Mouse (Mus musculus) layer of hippocampus, adult 9-10 months (tissue): ENCODE data around the gene Olfr1045.
"Not testable (repeated sequence)": the region's sequence is repeated elsewhere in the genome, so short reads cannot be mapped to it uniquely, and the experiment has no call there.

Experiments used
- DNase-seq: peaks from one replicate; pipeline ENCODE4 v3.0.0; 2022; ENCODE audit warnings: low spot score

Olfr1045 gene

GRCm38 (mm10) chr2:86202909-86203308, at the start of gene Olfr1045:
TSS of gene Olfr1045 (minus strand) at chr2:86203009.
- no peak for DNase-seq

- no peak for DNase-seq
These were observed 37.4 kb upstream of the Olfr1045 start, which contains the start of gene Olfr1048 for GRCm38 (mm10) chr2:86240189-86240588. TSS of gene Olfr1048 (minus strand) at chr2:86240289.

DNA sequence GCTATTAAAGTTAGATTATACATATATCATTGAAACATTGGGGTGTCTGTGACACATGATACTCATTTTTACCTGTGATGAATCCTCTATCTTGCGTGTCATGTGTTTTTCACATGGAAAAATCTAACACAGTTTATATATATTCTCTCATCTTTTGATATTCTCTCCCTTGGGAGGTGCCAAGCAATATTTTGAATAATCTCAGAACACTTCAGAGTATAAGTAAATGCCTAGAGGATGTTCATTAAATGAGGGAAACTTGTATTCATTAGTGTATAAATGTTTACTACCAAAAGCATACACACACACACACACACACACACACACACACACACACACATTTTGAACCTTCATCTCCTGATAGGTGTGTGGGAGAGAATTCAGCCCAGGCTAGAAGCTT, 28.5 kb upstream of the Olfr1045 start, which contains the start of gene Olfr1047:
TSS of gene Olfr1047 (minus strand) at position 101 of the 400 bp plus-strand sequence.
- DNase-seq: no peak

DNA sequence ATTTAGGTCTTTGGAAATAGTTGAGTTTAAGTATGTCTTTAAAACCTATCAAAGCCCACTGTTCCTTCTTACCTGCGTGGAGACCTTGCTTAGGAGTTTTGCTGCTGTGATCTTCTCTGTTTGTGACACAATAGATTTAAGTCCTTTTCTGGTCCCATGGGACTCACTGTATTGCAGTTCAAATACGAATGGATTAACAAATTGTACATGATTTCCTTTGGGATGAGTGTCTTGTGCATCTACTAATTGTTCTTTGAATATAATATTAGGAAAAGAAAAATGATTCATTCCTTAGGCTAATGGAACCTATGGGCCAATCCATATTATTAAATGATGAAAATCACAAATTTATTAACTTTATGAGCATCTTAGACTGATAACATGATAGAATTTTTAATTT, 16.4 kb upstream of the Olfr1045 start, which contains the start of gene Olfr1046:
TSS of gene Olfr1046 (minus strand) at position 101 of the 400 bp plus-strand sequence.
- no peak for DNase-seq

GRCm38 (mm10) chr2:86195863-86196262, 6.9 kb downstream of the Olfr1045 start:
- DNase-seq: no peak

DNA sequence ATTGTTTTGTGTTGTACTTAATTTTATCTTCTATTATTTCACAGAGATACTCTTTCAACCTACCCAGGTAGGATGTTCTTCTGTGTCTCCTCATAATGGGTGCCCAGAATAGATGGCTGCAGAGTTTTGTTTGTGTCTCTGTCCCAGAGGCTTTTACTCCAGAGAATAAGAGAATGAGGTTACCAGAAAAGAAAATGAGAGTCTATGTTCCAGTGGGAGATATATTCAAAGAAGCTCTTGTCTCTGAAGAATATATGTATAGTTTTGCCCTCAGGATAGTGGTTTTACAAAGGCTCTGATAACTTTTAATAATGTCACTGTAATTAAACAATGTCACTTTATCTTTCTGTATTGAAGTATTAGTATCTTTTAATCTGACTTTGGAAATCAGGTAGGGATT, 17.2 kb downstream of the Olfr1045 start, which contains the start of gene Olfr52:
TSS of gene Olfr52 (minus strand) at position 101 of the 400 bp plus-strand sequence.
- no peak for DNase-seq

DNA sequence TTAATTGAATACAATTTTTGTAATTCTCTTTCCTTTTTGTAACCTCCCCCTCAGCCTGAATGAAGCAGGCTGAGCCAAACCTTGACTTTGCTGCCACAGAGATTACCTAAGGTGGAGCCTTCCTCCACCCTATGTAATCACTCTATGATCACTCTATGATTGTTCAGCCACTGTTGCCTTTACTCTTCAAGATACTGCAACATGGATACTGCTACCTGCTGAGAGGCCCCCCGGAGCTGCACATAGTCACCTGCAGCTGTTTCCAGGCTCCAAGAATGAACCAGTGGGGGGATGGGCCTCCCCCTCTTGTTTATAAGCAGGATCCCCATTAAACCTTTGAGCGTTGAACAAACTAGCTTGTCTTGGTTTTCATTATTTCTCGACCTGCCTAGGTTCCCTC, 22.9 kb downstream of the Olfr1045 start:
- no peak for DNase-seq

DNA sequence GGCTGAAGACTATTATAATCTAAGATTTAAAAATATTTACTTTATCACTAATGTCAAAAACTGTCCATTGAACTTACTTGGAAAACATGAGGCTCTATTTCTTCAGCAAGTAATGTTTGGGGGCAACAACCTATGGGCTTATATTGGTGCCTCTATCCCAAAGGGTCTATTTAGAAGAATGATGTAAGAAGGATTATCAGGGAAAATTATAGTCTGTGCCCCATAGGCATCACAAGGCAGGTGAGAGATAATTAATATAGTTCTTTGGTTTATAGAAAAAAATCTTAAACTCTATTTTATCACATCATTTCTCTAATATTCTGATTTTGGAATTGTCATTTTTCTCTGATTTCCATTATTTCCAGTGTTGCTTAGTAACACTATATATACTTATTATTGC, 25.1 kb downstream of the Olfr1045 start, which contains the start of gene Olfr1044:
TSS of gene Olfr1044 (minus strand) at position 101 of the 400 bp plus-strand sequence.
- DNase-seq: no peak

- DNase-seq: not testable (repeated sequence)
These were observed 27.4 kb downstream of the Olfr1045 start for GRCm38 (mm10) chr2:86175422-86175821.

DNA sequence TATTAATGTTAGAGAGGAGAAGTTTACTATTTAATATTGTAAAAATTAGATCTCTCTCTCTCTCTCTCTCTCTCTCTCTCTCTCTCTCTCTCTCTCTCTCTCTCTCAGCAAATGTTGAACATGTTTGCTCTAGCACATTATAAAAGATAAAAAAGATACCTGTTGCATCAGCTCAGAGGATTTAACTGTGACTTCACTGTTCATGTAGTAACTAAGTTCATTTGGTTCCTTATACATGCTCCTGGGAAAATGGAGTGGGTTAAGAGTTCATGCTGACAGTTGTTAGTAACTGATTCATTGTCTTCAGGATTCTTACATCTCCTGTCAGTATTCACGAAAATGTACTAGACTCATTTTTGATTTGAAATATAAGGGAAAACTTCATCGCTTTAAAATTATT, 35.4 kb downstream of the Olfr1045 start, which contains the start of gene Olfr1043:
TSS of gene Olfr1043 (minus strand) at position 101 of the 400 bp plus-strand sequence.
- DNase-seq: no peak

DNA sequence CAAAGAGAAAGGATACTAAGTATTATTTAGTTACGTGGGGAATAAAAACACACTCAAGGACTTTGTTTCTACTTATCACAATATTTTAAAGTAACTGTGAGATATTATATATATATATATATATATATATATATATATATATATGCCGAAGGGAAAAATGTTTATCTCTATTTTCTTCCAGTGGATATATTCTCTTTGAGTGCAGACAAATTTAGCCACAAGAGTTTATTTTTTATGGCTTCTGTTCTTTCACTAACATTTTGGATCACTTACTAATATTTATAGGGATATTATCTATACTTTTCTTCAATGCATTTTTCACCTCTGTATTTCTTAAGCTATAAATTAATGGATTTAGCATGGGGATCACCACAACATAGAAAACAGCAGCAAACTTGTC, 41.1 kb downstream of the Olfr1045 start, which contains the start of gene Olfr1042:
TSS of gene Olfr1042 (minus strand) at position 101 of the 400 bp plus-strand sequence.
- DNase-seq: no peak

- no peak for DNase-seq
These were observed 56.2 kb downstream of the Olfr1045 start, which contains the start of gene Olfr1040 for GRCm38 (mm10) chr2:86146632-86147031. TSS of gene Olfr1040 (minus strand) at chr2:86146732.
